Mouse (Mus musculus) thymus, postnatal 10 days (tissue): ENCODE results near the gene Usp38.

Source experiments
- DNase-seq, 2 experiments: peaks; one replicate each; pipeline ENCODE4 v3.0.0; 2021; ENCODE audit warnings: low spot score in 2 of 2

Usp38 gene

GRCm38 (mm10) chr8:80961937-80962591, 52.7 kb downstream of the Usp38 start:
- no peak for DNase-seq

- no peak for DNase-seq
These were observed 53.6 kb downstream of the Usp38 start for GRCm38 (mm10) chr8:80961070-80961609.

GRCm38 (mm10) chr8:80959588-80960268, 55.0 kb downstream of the Usp38 start:
- no peak for DNase-seq

- no peak for DNase-seq
These were observed 57.0 kb downstream of the Usp38 start for GRCm38 (mm10) chr8:80957776-80958175.

- no peak for DNase-seq
These were observed 61.8 kb downstream of the Usp38 start for GRCm38 (mm10) chr8:80952973-80953372.

- no peak for DNase-seq
These were observed 62.4 kb downstream of the Usp38 start for GRCm38 (mm10) chr8:80952235-80952915.

GRCm38 (mm10) chr8:80948405-80949183, 66.1 kb downstream of the Usp38 start:
- no peak for DNase-seq

- DNase-seq: no peak
These were observed 71.0 kb downstream of the Usp38 start for GRCm38 (mm10) chr8:80943742-80944141.

GRCm38 (mm10) chr8:80941621-80942020, 73.1 kb downstream of the Usp38 start:
- no peak for DNase-seq

- no peak for DNase-seq
These were observed 76.7 kb downstream of the Usp38 start for GRCm38 (mm10) chr8:80937814-80938650.
